Mouse (Mus musculus) urinary bladder, adult 18-20 months (tissue): Measurements from ENCODE around the gene Vmn2r101.

Experiments used
- DNase-seq, 2 experiments: peaks; one replicate each; pipeline ENCODE4 v3.0.0; 2022; ENCODE audit warnings: low spot score in 2 of 2, mixed read lengths in 2 of 2

The Vmn2r101 gene

DNA sequence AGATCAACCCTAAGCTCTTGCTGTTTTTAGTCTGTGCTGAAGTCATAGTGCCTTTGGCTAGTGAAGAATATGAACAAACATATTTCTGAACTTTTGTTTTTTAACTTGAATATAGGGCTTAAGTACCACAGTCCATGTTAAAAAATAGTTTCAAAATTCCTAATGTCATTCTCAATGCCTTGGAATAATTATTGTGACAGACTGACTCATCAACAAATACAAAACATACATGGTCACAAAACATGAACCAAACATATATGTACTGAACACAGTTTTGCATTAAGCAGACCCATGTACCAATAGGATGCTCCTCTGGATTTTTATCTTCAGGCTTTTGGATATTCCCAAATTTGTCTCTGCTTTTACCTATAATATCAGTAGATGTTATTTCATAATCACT, at the start of gene Vmn2r101:
Vmn2r101 (plus strand) TSS at position 301 of the 400 bp plus-strand sequence.
- no peak for DNase-seq

GRCm38 (mm10) chr17:19629328-19629727, 52.3 kb downstream of the Vmn2r101 start:
- no peak for DNase-seq

DNA sequence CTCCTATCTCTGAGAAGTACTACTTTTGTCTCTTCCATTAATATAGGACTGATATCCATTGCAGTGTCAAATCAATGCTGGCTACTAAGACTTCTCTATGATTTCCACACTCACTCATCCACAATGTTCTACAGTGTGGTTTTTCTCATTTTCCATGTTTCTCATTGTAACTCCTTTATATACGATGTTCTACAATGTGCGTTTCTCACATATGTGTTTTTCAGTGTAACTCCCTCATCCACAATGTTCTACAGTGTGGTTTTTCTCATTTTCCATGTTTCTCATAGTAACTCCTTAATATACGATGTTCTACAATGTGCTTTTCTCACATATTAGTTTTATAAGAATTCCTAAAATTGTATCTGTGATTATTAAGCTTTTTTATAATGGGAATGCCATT, 81.4 kb downstream of the Vmn2r101 start:
- DNase-seq = no peak

GRCm38 (mm10) chr17:19660028-19660427, 83.0 kb downstream of the Vmn2r101 start, which contains the start of gene Vmn2r102:
Gene Vmn2r102 (plus strand): TSS chr17:19660328.
- no peak for DNase-seq
